Mouse (Mus musculus): ENCODE results near the gene 0610010K14Rik.

The 0610010K14Rik gene

GRCm38 (mm10) chr11:70237457-70238167, at the start of gene 0610010K14Rik:
TSS of gene 0610010K14Rik (minus strand) at chr11:70237914.
- DNase-seq (ENCODE audit: low read depth, low spot score): peak; percentile 95

- no peak for DNase-seq (ENCODE audit: low read depth, low spot score)
These were observed 48.0 kb upstream of the 0610010K14Rik start for GRCm38 (mm10) chr11:70285686-70286085.

- no peak for DNase-seq (ENCODE audit: low read depth, low spot score)
These were observed 47.0 kb upstream of the 0610010K14Rik start for GRCm38 (mm10) chr11:70284757-70285156.

- DNase-seq (ENCODE audit: low read depth, low spot score): no peak
These were observed 46.0 kb upstream of the 0610010K14Rik start for GRCm38 (mm10) chr11:70283666-70284065.

GRCm38 (mm10) chr11:70280441-70280840, 42.7 kb upstream of the 0610010K14Rik start:
- no peak for DNase-seq (ENCODE audit: low read depth, low spot score)

- DNase-seq (ENCODE audit: low read depth, low spot score): no peak
These were observed 41.2 kb upstream of the 0610010K14Rik start for GRCm38 (mm10) chr11:70278961-70279360.

GRCm38 (mm10) chr11:70271641-70272040, 33.9 kb upstream of the 0610010K14Rik start:
- DNase-seq (ENCODE audit: low read depth, low spot score): no peak

GRCm38 (mm10) chr11:70266405-70266804, 28.7 kb upstream of the 0610010K14Rik start:
- DNase-seq (ENCODE audit: low read depth, low spot score): no peak

- no peak for DNase-seq (ENCODE audit: low read depth, low spot score)
These were observed 28.1 kb upstream of the 0610010K14Rik start for GRCm38 (mm10) chr11:70265819-70266218.

GRCm38 (mm10) chr11:70265252-70265651, 27.5 kb upstream of the 0610010K14Rik start:
- no peak for DNase-seq (ENCODE audit: low read depth, low spot score)

- no peak for DNase-seq (ENCODE audit: low read depth, low spot score)
These were observed 21.3 kb upstream of the 0610010K14Rik start for GRCm38 (mm10) chr11:70259035-70259434.

- DNase-seq (ENCODE audit: low read depth, low spot score): peak; percentile 69
These were observed 17.3 kb upstream of the 0610010K14Rik start, which contains the start of gene Alox12 for GRCm38 (mm10) chr11:70254931-70255531. TSS of gene Alox12 (minus strand) at chr11:70255353.

- no peak for DNase-seq (ENCODE audit: low read depth, low spot score)
These were observed 16.6 kb upstream of the 0610010K14Rik start for GRCm38 (mm10) chr11:70254337-70254736.

GRCm38 (mm10) chr11:70251853-70252252, 14.1 kb upstream of the 0610010K14Rik start:
- DNase-seq (ENCODE audit: low read depth, low spot score): no peak

- no peak for DNase-seq (ENCODE audit: low read depth, low spot score)
These were observed 12.4 kb upstream of the 0610010K14Rik start for GRCm38 (mm10) chr11:70250150-70250549.

GRCm38 (mm10) chr11:70247136-70247845, 9.6 kb upstream of the 0610010K14Rik start:
- DNase-seq (ENCODE audit: low read depth, low spot score): peak; percentile 59

GRCm38 (mm10) chr11:70242591-70242990, 4.9 kb upstream of the 0610010K14Rik start:
- no peak for DNase-seq (ENCODE audit: low read depth, low spot score)

- DNase-seq (ENCODE audit: low read depth, low spot score): peak; percentile 72
These were observed 2.0 kb upstream of the 0610010K14Rik start, which contains the start of the genes Gm21988 and Rnasek for GRCm38 (mm10) chr11:70239541-70240279. TSS of gene Gm21988 (minus strand) at chr11:70239830. TSS of gene Rnasek (minus strand) at chr11:70239842.

GRCm38 (mm10) chr11:70238591-70239440, 1.1 kb upstream of the 0610010K14Rik start:
- no peak for DNase-seq (ENCODE audit: low read depth, low spot score)

GRCm38 (mm10) chr11:70236717-70237116, 997 bp downstream of the 0610010K14Rik start:
- DNase-seq (ENCODE audit: low read depth, low spot score): no peak

Measured in WW6 (cell line).